In genomic region chrX:81147416-81147815, GRCm38 (mm10) we compare ENCODE assay signal across 30 mouse cellular contexts.
DNase-seq lines count a peak whose midpoint lies in the region; ATAC-seq lines count a peak whose summit lies in the region.
"Had no signal": no experiment of that assay in that cellular context is flagged by ENCODE, and none has a peak within 500 bp of the region (broad histone marks: within the 10 kb centered on the region; RNA-seq: fewer than 3 reads in every experiment).

No protein-coding gene starts in this region.

- DNase-seq in right cerebral cortex, adult 18-20 months: peak; percentile 0
- DNase-seq in right cerebral cortex, postnatal 10 days (ENCODE audit: low spot score in 2 of 2): no peak
- peak; percentile 54 for DNase-seq in Muller cell, postnatal 12 days (ENCODE audit: inconsistent ontology term)
- peak; percentile 23 for DNase-seq in fibroblast of lung, adult 2 months (ENCODE audit: low read depth)
- no peak for DNase-seq in forebrain, embryonic 11.5 days (ENCODE audit: low spot score)
- DNase-seq: adrenal gland, adult 8-10 months; adrenal gland, postnatal 25 days; cerebellum, adult 11 months; cerebellum, adult 2 months; cerebellum, adult 9-11 months; cerebellum, postnatal 25 days; gastrocnemius, postnatal 25 days; heart, adult 18-20 months; heart, postnatal 10 days; heart, postnatal 36 days; kidney, adult 2 months had no signal

- no peaks in the 10 kb centered on the region for H3K27me3 ChIP-seq in forebrain, embryonic 11.5 days (ENCODE audit: control insufficient read depth, insufficient read depth, low read length)
- H3K27me3 ChIP-seq: embryonic facial prominence, embryonic 12.5 days; embryonic facial prominence, embryonic 15.5 days; forebrain, embryonic 13.5 days; heart, embryonic 12.5 days; heart, embryonic 15.5 days had no signal

- no peak for ATAC-seq in inflammation-experienced regulatory T-cells, adult 6 months
- no peak for ATAC-seq in forebrain, embryonic 11.5 days (replicated peaks; ENCODE audit: low FRiP score)
- ATAC-seq: activated CD4-positive, CD25-positive, alpha-beta regulatory T cell, adult 4 months; CD4-positive, CD25-positive, alpha-beta regulatory T cell, adult 4 months; forebrain, embryonic 13.5 days; forebrain, embryonic 16.5 days; hindbrain, postnatal 0 days; intestine, postnatal 0 days had no signal

- no peaks in the 10 kb centered on the region for H3K9me3 ChIP-seq in forebrain, embryonic 11.5 days (ENCODE audit: control insufficient read depth, low read length)
- H3K9me3 ChIP-seq: embryonic facial prominence, embryonic 12.5 days; embryonic facial prominence, embryonic 15.5 days; forebrain, embryonic 13.5 days; G1E; heart, embryonic 12.5 days; heart, embryonic 15.5 days; hindbrain, embryonic 10.5 days had no signal

- H3K36me3 ChIP-seq in forebrain, embryonic 11.5 days (ENCODE audit: control insufficient read depth, insufficient read depth, low read length): no peaks in the 10 kb centered on the region
- H3K36me3 ChIP-seq: embryonic facial prominence, embryonic 12.5 days; embryonic facial prominence, embryonic 15.5 days; G1E; heart, embryonic 12.5 days; heart, embryonic 15.5 days; hindbrain, embryonic 10.5 days had no signal

- H3K9ac ChIP-seq in forebrain, embryonic 11.5 days (ENCODE audit: low read length): no peak overlapping the region
- H3K9ac ChIP-seq: embryonic facial prominence, embryonic 12.5 days; embryonic facial prominence, embryonic 15.5 days; forebrain, embryonic 13.5 days; heart, embryonic 12.5 days; heart, embryonic 15.5 days; hindbrain, embryonic 14.5 days had no signal

- no peak overlapping the region for H3K4me2 ChIP-seq in forebrain, embryonic 11.5 days (ENCODE audit: low read depth, low read length, severe bottlenecking)
- H3K4me2 ChIP-seq: embryonic facial prominence, embryonic 12.5 days; embryonic facial prominence, embryonic 15.5 days; forebrain, embryonic 13.5 days; heart, embryonic 12.5 days; heart, embryonic 15.5 days; hindbrain, embryonic 14.5 days had no signal

- H3K27ac ChIP-seq in forebrain, embryonic 11.5 days (ENCODE audit: low read depth, low read length): no peak overlapping the region
- H3K27ac ChIP-seq: embryonic facial prominence, embryonic 12.5 days; embryonic facial prominence, embryonic 15.5 days; forebrain, embryonic 13.5 days; heart, embryonic 15.5 days; hindbrain, embryonic 10.5 days; hindbrain, embryonic 14.5 days; hindbrain, postnatal 0 days had no signal

- no peaks in the 10 kb centered on the region for H3K4me1 ChIP-seq in forebrain, embryonic 11.5 days (replicated peaks; ENCODE audit: control insufficient read depth, insufficient read depth, low read length)
- H3K4me1 ChIP-seq: embryonic facial prominence, embryonic 12.5 days; embryonic facial prominence, embryonic 15.5 days; forebrain, embryonic 13.5 days; heart, embryonic 12.5 days; heart, embryonic 15.5 days; hindbrain, embryonic 10.5 days had no signal

- no peak overlapping the region for H3K4me3 ChIP-seq in forebrain, embryonic 11.5 days (ENCODE audit: low read depth, low read length)
- H3K4me3 ChIP-seq: embryonic facial prominence, embryonic 12.5 days; embryonic facial prominence, embryonic 15.5 days; forebrain, embryonic 13.5 days; heart, embryonic 12.5 days; heart, embryonic 15.5 days; hindbrain, embryonic 10.5 days had no signal

- 84% methylated on average over 1 of the region's 1 CpGs for WGBS in forebrain, embryonic 11.5 days

Comparison
In these comparisons a context has a peak if more than half of its experiments do, and no peak if none do; other contexts are left out.
1. DNase-seq: peak in right cerebral cortex, adult 18-20 months (single experiment), Muller cell, postnatal 12 days (single experiment) and fibroblast of lung, adult 2 months (single experiment); none in right cerebral cortex, postnatal 10 days (0 of 2) and forebrain, embryonic 11.5 days (single experiment).